Comparison of ENCODE assay signal across 8 mouse cellular contexts in genomic region chr13:75707821-75708636, GRCm38 (mm10). TPM values are rescaled to one million over a fixed set of nuclear protein-coding genes. Genes with fewer than 3 reads are reported as not detected.
DNase-seq lines count a peak whose midpoint lies in the region; ATAC-seq and TF ChIP-seq lines count a peak whose summit lies in the region.

No protein-coding gene starts in this region.

- H3K4me1 ChIP-seq in brown adipose tissue, adult 24 weeks (ENCODE audit: control insufficient read depth, insufficient read depth, insufficient read length, low read length): peaks cover 5% of the 10 kb centered on the region; the same call in 1 of the 2 replicates
- H3K4me1 ChIP-seq in forebrain, embryonic 12.5 days: peaks cover 11% of the 10 kb centered on the region; the same call in 1 of the 2 replicates
- H3K4me1 ChIP-seq in heart, embryonic 16.5 days (ENCODE audit: control insufficient read depth, insufficient read depth, low read length): peaks cover 10% of the 10 kb centered on the region
- peaks cover 16% of the 10 kb centered on the region for H3K4me1 ChIP-seq in liver, postnatal 0 days (ENCODE audit: insufficient read depth)
- H3K4me1 ChIP-seq in neural tube, embryonic 12.5 days: no peaks in the 10 kb centered on the region
- no peaks in the 10 kb centered on the region for H3K4me1 ChIP-seq in stomach, postnatal 0 days (replicated peaks; ENCODE audit: control insufficient read depth, insufficient read depth)

- peak; percentile 16 for ATAC-seq in CD4-positive, CD25-positive, alpha-beta regulatory T cell, adult 4 months
- ATAC-seq in forebrain, embryonic 12.5 days (ENCODE audit: low FRiP score): peak; percentile 64
- ATAC-seq in heart, embryonic 16.5 days (replicated peaks; ENCODE audit: extremely low read depth, insufficient read depth, low FRiP score): peak; percentile 66
- peak; percentile 51 for ATAC-seq in liver, postnatal 0 days
- ATAC-seq in neural tube, embryonic 12.5 days (ENCODE audit: low FRiP score, low read depth): peak; percentile 71
- ATAC-seq in stomach, postnatal 0 days (ENCODE audit: low FRiP score, low TSS enrichment): peak; percentile 63

- no peaks in the 10 kb centered on the region for H3K9me3 ChIP-seq in forebrain, embryonic 12.5 days
- no peaks in the 10 kb centered on the region for H3K9me3 ChIP-seq in heart, embryonic 16.5 days (replicated peaks; ENCODE audit: control insufficient read depth, low read length)
- H3K9me3 ChIP-seq in liver, postnatal 0 days (ENCODE audit: low read length): no peaks in the 10 kb centered on the region
- H3K9me3 ChIP-seq in neural tube, embryonic 12.5 days: no peaks in the 10 kb centered on the region
- no peaks in the 10 kb centered on the region for H3K9me3 ChIP-seq in stomach, postnatal 0 days (ENCODE audit: control insufficient read depth, low read length)

- H3K27ac ChIP-seq in brown adipose tissue, adult 24 weeks (replicated peaks; ENCODE audit: low read depth, low read length): peak overlapping the region; percentile 76
- no peak overlapping the region for H3K27ac ChIP-seq in forebrain, embryonic 12.5 days
- H3K27ac ChIP-seq in heart, embryonic 16.5 days (ENCODE audit: low read length): peak overlapping the region; percentile 79
- H3K27ac ChIP-seq in liver, postnatal 0 days (ENCODE audit: low read depth): peak overlapping the region; percentile 94
- H3K27ac ChIP-seq in neural tube, embryonic 12.5 days: 0 out of 2 replicates have a peak overlapping the region, but pooled peaks have one; percentile 10
- H3K27ac ChIP-seq in stomach, postnatal 0 days (replicated peaks): peak overlapping the region; percentile 91

- WGBS in forebrain, embryonic 12.5 days: under 1% methylated on average over 78 of the region's 83 CpGs
- under 1% methylated on average over 71 of the region's 83 CpGs for WGBS in heart, embryonic 16.5 days
- WGBS in liver, postnatal 0 days (ENCODE audit: insufficient replicate concordance): under 1% methylated on average over 81 of the region's 83 CpGs
- WGBS in neural tube, embryonic 12.5 days: under 1% methylated on average over 83 of the region's 83 CpGs
- whole genome bisulfite sequencing in stomach, postnatal 0 days: under 1% methylated on average over 82 of the region's 83 CpGs

- peak; percentile 24; the same call in 1 of the 2 replicates for TF ChIP-seq CTCF in liver, postnatal 0 days (IDR thresholded peaks at IDR 0.05; ENCODE audit: low read depth)
- peak; percentile 21; the same call in 1 of the 2 replicates for TF ChIP-seq CTCF in stomach, postnatal 0 days (IDR thresholded peaks at IDR 0.05; ENCODE audit: low read depth)

- peak overlapping the region; percentile 69 for H3K9ac ChIP-seq in forebrain, embryonic 12.5 days
- H3K9ac ChIP-seq in heart, embryonic 16.5 days (ENCODE audit: low read length): peak overlapping the region; percentile 86
- peak overlapping the region; percentile 97 for H3K9ac ChIP-seq in liver, postnatal 0 days (replicated peaks)
- peak overlapping the region; percentile 76 for H3K9ac ChIP-seq in neural tube, embryonic 12.5 days
- peak overlapping the region; percentile 90 for H3K9ac ChIP-seq in stomach, postnatal 0 days (ENCODE audit: low read length)

- no peak for TF ChIP-seq EP300 in liver, postnatal 0 days (IDR thresholded peaks at IDR 0.05; ENCODE audit: low read depth)
- TF ChIP-seq EP300 in stomach, postnatal 0 days (optimal IDR thresholded peaks at IDR 0.05): no peak

- H3K4me2 ChIP-seq in forebrain, embryonic 12.5 days: peak overlapping the region; percentile 81
- peak overlapping the region; percentile 68 for H3K4me2 ChIP-seq in heart, embryonic 16.5 days (ENCODE audit: low read depth, low read length)
- peak overlapping the region; percentile 80 for H3K4me2 ChIP-seq in liver, postnatal 0 days (ENCODE audit: low read depth, low read length)
- H3K4me2 ChIP-seq in neural tube, embryonic 12.5 days (replicated peaks): peak overlapping the region; percentile 84
- peak overlapping the region; percentile 72 for H3K4me2 ChIP-seq in stomach, postnatal 0 days (replicated peaks; ENCODE audit: low read depth)

- peak overlapping the region; percentile 92 for H3K4me3 ChIP-seq in brown adipose tissue, adult 24 weeks (ENCODE audit: insufficient read depth, low read depth, low read length)
- H3K4me3 ChIP-seq in forebrain, embryonic 12.5 days (replicated peaks): peak overlapping the region; percentile 75
- H3K4me3 ChIP-seq in heart, embryonic 16.5 days (ENCODE audit: low read length): peak overlapping the region; percentile 85
- peak overlapping the region; percentile 96 for H3K4me3 ChIP-seq in liver, postnatal 0 days (ENCODE audit: low read depth, low read length)
- H3K4me3 ChIP-seq in neural tube, embryonic 12.5 days: peak overlapping the region; percentile 73
- H3K4me3 ChIP-seq in stomach, postnatal 0 days (ENCODE audit: low read depth, low read length): peak overlapping the region; percentile 81

- peaks cover 10% of the 10 kb centered on the region for H3K27me3 ChIP-seq in forebrain, embryonic 12.5 days
- no peaks in the 10 kb centered on the region for H3K27me3 ChIP-seq in heart, embryonic 16.5 days (ENCODE audit: control insufficient read depth, insufficient read depth, low read length)
- H3K27me3 ChIP-seq in liver, postnatal 0 days (ENCODE audit: insufficient read depth, low read length): no peaks in the 10 kb centered on the region
- peaks cover 6% of the 10 kb centered on the region; the same call in 1 of the 2 replicates for H3K27me3 ChIP-seq in neural tube, embryonic 12.5 days (replicated peaks)
- H3K27me3 ChIP-seq in stomach, postnatal 0 days (ENCODE audit: control insufficient read depth, insufficient read depth, low read length): no peaks in the 10 kb centered on the region

- DNase-seq in kidney, postnatal 36 days: peak; percentile 71 to 83
- peak; percentile 75 for DNase-seq in liver, postnatal 0 days
- peak; percentile 80 for DNase-seq in stomach, postnatal 0 days (ENCODE audit: low spot score)

- no peaks in the 10 kb centered on the region for H3K36me3 ChIP-seq in forebrain, embryonic 12.5 days (replicated peaks)
- no peaks in the 10 kb centered on the region for H3K36me3 ChIP-seq in heart, embryonic 16.5 days (ENCODE audit: control insufficient read depth, insufficient read depth)
- no peaks in the 10 kb centered on the region for H3K36me3 ChIP-seq in liver, postnatal 0 days (replicated peaks; ENCODE audit: insufficient read depth, low read length)
- H3K36me3 ChIP-seq in neural tube, embryonic 12.5 days: no peaks in the 10 kb centered on the region
- no peaks in the 10 kb centered on the region for H3K36me3 ChIP-seq in stomach, postnatal 0 days (ENCODE audit: control insufficient read depth, insufficient read depth, low read length)

RNA-seq across cellular contexts. Expression of gene Ell2, which starts 1.5 kb away (rescaled TPM):
- 1 to 10 TPM; 3.4 to 3.5 TPM for polyA plus RNA-seq in CD4-positive, CD25-positive, alpha-beta regulatory T cell, adult 4 months (2017; shearing (Covaris generic))
- 30.5 and 35.9 TPM in 2 replicates for polyA plus RNA-seq in brown adipose tissue, adult 24 weeks (2012; ENCODE audit: insufficient read depth, insufficient read length, missing spikeins)
- 2.3 and 3.2 TPM in 2 replicates for polyA plus RNA-seq in forebrain, embryonic 12.5 days (2016; fragmentation: Nextera tagmentation; extraction: Ambion mirVana)
- polyA plus RNA-seq in heart, embryonic 16.5 days (2015; fragmentation: Nextera tagmentation; extraction: Ambion mirVana): 3.8 and 5.2 TPM in 2 replicates
- 12.1 and 13.7 TPM in 2 replicates for polyA plus RNA-seq in liver, postnatal 0 days (2015; fragmentation: Nextera tagmentation; extraction: Ambion mirVana)
- 5.1 and 6.6 TPM in 2 replicates for polyA plus RNA-seq in neural tube, embryonic 12.5 days (2016; fragmentation: Nextera tagmentation; extraction: Ambion mirVana)
- 13.0 and 13.6 TPM in 2 replicates for polyA plus RNA-seq in stomach, postnatal 0 days (2015; fragmentation: Nextera tagmentation; extraction: Ambion mirVana)

Comparison
In these comparisons a context has a peak if more than half of its experiments do, and no peak if none do; other contexts are left out.
1. ATAC-seq: peak in every context shown above with its lines; median percentile 71 in neural tube, embryonic 12.5 days; 66 in heart, embryonic 16.5 days; 64 in forebrain, embryonic 12.5 days; 63 in stomach, postnatal 0 days; 51 in liver, postnatal 0 days; 16 in CD4-positive, CD25-positive, alpha-beta regulatory T cell, adult 4 months.